Mouse (Mus musculus): ENCODE results near the gene Rap2a. TPM values are rescaled to one million over a fixed set of nuclear protein-coding genes. Genes with fewer than 3 reads are reported as not detected.

The Rap2a gene
- polyA plus RNA-seq, 1 experiment from 2014 or later = 43.2 TPM

DNA sequence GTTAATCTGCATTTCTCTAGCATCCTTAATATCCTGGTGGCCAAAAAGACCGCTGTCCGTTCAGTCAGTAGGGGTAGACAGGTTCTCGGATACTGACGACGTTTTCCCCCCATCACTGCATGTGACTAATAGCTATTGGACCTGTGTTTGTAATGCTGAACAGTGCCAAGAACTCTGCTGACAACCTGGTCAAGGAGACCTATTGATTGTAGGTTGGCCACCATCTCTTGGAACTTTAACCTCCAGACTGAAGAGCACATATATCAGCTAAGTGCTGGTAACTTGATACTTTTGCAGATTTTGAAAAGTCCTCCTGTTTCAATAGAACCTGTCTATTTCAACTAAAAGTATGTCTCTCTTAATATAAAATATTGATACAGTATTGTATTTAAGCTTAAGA lies 22.5 kb downstream of the Rap2a start:
- Histone ChIP-seq H3K27ac (no peak overlapping the region), H3K4me1 (peaks cover 40% of the 10 kb centered on the region), H3K27me3 (no peaks in the 10 kb centered on the region), H3K36me3 (peaks cover 18% of the 10 kb centered on the region; the same call in 1 of the 2 replicates), H3K4me2 (no peak overlapping the region), H3K9ac (no peak overlapping the region), H3K9me3 (no peaks in the 10 kb centered on the region), H3K4me3 (no peak overlapping the region)
- no peak for ATAC-seq (ENCODE audit: borderline replicate concordance, extremely low read depth, low FRiP score, low TSS enrichment)
- 84% methylated on average over 5 of the region's 5 CpGs for WGBS

DNA sequence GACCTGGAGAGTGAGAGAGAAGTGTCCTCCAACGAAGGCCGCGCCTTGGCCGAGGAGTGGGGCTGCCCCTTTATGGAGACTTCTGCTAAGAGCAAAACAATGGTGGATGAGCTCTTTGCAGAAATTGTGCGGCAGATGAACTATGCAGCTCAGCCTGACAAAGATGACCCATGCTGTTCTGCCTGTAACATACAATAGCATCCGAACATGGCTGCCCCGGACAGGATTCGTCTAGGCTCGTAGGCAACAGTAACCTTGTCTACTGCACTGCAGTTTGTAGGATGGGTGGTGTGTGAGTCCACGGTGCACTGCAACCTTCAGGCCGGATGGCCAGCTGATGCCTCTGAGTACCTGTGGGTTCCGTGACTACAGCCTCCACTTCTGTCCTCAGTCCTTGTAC lies 25.4 kb downstream of the Rap2a start:
- no peak overlapping the region for H3K27ac ChIP-seq
- H3K36me3 ChIP-seq = peaks cover 21% of the 10 kb centered on the region; the same call in 1 of the 2 replicates
- H3K4me3 ChIP-seq = no peak overlapping the region

DNA sequence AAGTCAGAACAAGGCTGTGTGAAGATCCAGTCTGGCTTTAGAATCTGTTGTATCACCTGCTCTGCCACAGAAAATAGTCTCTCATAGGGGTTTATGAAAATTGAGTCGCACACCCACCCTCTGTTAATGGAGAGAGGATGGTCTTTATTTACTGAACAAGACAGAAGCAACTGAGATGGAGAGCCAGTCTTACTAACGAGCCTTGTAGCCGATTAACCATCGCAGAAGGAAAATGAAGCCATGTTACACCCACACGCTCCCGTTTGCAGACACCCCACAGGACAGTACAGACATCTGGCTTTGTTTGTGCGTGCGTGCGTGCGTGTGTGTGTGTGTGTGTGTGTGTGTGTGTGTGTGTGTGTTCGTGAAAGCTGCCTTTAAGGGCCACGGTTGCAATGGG lies 26.2 kb downstream of the Rap2a start:
- Histone ChIP-seq H3K36me3 (peaks cover 21% of the 10 kb centered on the region; the same call in 1 of the 2 replicates), H3K27me3 (no peaks in the 10 kb centered on the region), H3K9me3 (no peaks in the 10 kb centered on the region), H3K27ac (peak overlapping the region; percentile 38; the same call in 1 of the 2 replicates), H3K4me2 (no peak overlapping the region; the same call in 1 of the 2 replicates), H3K4me3 (no peak overlapping the region), H3K9ac (no peak overlapping the region), H3K4me1 (peaks cover 30% of the 10 kb centered on the region)
- 88% methylated on average over 12 of the region's 12 CpGs for WGBS
- no peak for ATAC-seq (ENCODE audit: borderline replicate concordance, extremely low read depth, low FRiP score, low TSS enrichment)

More for the DNA sequence above, 25.4 kb downstream of the Rap2a start:
- H3K27me3 ChIP-seq = no peaks in the 10 kb centered on the region
- H3K4me1 ChIP-seq = peaks cover 35% of the 10 kb centered on the region
- WGBS = 94% methylated on average over 12 of the region's 12 CpGs
- no peak overlapping the region for H3K9ac ChIP-seq
- no peaks in the 10 kb centered on the region for H3K9me3 ChIP-seq
- no peak for ATAC-seq (ENCODE audit: borderline replicate concordance, extremely low read depth, low FRiP score, low TSS enrichment)
- H3K4me2 ChIP-seq = no peak overlapping the region

DNA sequence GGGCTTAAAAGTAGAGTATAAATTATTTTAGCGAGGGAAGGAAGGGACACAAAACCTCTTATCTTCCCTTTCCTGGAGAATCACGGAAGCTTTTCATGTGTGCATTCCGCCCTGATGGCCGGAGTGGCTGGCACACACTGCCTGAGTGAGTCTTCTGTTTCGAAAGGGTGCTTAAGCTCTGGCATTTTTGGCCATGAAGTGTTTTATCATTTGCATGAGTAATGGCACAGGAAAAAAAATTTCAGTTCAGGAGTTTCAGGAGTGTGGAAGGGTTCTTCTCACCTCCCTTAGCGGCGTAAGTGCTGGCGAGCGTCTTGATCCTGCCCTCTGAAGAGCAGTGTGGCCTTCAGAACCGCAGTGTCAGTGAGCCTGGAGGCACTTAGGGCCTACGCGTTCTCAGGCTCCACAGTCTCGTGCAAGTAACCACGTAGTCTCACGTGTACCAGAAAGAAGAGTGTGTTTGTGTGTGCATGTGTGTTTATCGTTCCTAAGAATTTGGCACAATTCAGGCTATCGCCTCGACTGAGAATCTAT lies 26.8 kb downstream of the Rap2a start:
- Histone ChIP-seq H3K4me3 (no peak overlapping the region), H3K36me3 (peaks cover 21% of the 10 kb centered on the region; the same call in 1 of the 2 replicates), H3K4me2 (no peak overlapping the region; the same call in 1 of the 2 replicates), H3K9me3 (no peaks in the 10 kb centered on the region), H3K27ac (peak overlapping the region; percentile 38), H3K9ac (no peak overlapping the region), H3K27me3 (no peaks in the 10 kb centered on the region), H3K4me1 (peaks cover 25% of the 10 kb centered on the region)
- ATAC-seq (ENCODE audit: borderline replicate concordance, extremely low read depth, low FRiP score, low TSS enrichment) = no peak
- 66% methylated on average over 18 of the region's 18 CpGs for WGBS

DNA sequence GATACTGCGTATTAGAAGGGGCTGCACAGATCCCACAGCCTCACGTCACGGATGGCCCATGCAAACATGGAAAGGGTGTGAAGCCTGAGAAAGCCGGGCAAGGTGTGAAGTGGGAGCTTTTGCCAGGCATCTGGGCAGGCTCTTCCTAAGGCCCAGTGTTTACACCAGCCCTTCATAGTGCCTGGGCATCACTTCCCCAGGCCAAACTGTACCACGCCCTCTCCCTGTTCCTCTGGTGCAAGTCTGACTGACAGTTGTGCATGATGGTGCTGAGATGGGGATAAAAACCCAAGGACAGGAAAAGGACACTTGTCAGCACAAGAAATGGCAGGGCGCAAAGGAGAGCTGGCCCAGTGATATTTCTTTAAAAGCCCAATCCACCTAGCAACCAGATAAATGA lies 27.7 kb downstream of the Rap2a start:
- ATAC-seq (ENCODE audit: borderline replicate concordance, extremely low read depth, low FRiP score, low TSS enrichment) = no peak
- H3K27me3 ChIP-seq = no peaks in the 10 kb centered on the region
- H3K9ac ChIP-seq = no peak overlapping the region
- no peak overlapping the region for H3K4me3 ChIP-seq
- 88% methylated on average over 6 of the region's 6 CpGs for WGBS
- H3K36me3 ChIP-seq = peaks cover 21% of the 10 kb centered on the region; the same call in 1 of the 2 replicates
- H3K4me1 ChIP-seq = peaks cover 21% of the 10 kb centered on the region
- no peak overlapping the region for H3K27ac ChIP-seq
- H3K9me3 ChIP-seq = no peaks in the 10 kb centered on the region
- H3K4me2 ChIP-seq = no peak overlapping the region

GRCm38 (mm10) chr14:120507516-120507915 lies 29.3 kb downstream of the Rap2a start:
- H3K4me1 ChIP-seq = peaks cover 21% of the 10 kb centered on the region
- H3K9me3 ChIP-seq = no peaks in the 10 kb centered on the region
- H3K4me2 ChIP-seq = no peak overlapping the region
- H3K27ac ChIP-seq = peak overlapping the region; percentile 61
- no peak overlapping the region for H3K9ac ChIP-seq
- no peaks in the 10 kb centered on the region for H3K27me3 ChIP-seq
- H3K4me3 ChIP-seq = no peak overlapping the region
- WGBS = 37% methylated on average over 12 of the region's 12 CpGs
- peak; percentile 47 for ATAC-seq (ENCODE audit: borderline replicate concordance, extremely low read depth, low FRiP score, low TSS enrichment)
- peaks cover 21% of the 10 kb centered on the region; the same call in 1 of the 2 replicates for H3K36me3 ChIP-seq

GRCm38 (mm10) chr14:120508566-120509365 lies 30.5 kb downstream of the Rap2a start:
- Histone ChIP-seq H3K9ac (no peak overlapping the region), H3K9me3 (no peaks in the 10 kb centered on the region), H3K36me3 (peaks cover 16% of the 10 kb centered on the region; the same call in 1 of the 2 replicates), H3K4me3 (no peak overlapping the region), H3K4me2 (no peak overlapping the region), H3K27ac (peak overlapping the region; percentile 61; the same call in 1 of the 2 replicates), H3K4me1 (peaks cover 28% of the 10 kb centered on the region), H3K27me3 (no peaks in the 10 kb centered on the region)
- WGBS = 73% methylated on average over 16 of the region's 16 CpGs
- no peak for ATAC-seq (ENCODE audit: borderline replicate concordance, extremely low read depth, low FRiP score, low TSS enrichment)

DNA sequence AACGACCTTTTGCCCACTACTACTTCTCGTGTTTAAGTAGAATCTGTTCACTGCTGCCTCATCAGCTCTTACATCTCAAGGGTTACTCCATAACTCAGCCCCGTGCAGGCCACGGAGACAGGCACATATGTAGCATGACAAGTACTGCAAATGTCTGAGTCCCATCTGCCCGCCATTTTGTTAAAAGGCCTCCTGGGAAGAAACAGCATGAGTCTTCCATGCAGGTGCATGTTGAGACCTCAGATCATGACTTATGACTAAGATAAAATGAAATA lies 31.1 kb downstream of the Rap2a start:
- ATAC-seq (ENCODE audit: borderline replicate concordance, extremely low read depth, low FRiP score, low TSS enrichment) = no peak
- no peaks in the 10 kb centered on the region for H3K9me3 ChIP-seq
- H3K4me1 ChIP-seq = peaks cover 32% of the 10 kb centered on the region
- H3K4me3 ChIP-seq = no peak overlapping the region
- H3K27me3 ChIP-seq = no peaks in the 10 kb centered on the region
- H3K36me3 ChIP-seq = peaks cover 12% of the 10 kb centered on the region; the same call in 1 of the 2 replicates
- H3K27ac ChIP-seq = 0 out of 2 replicates have a peak overlapping the region, but pooled peaks have one; percentile 0
- no peak overlapping the region for H3K9ac ChIP-seq
- WGBS = 61% methylated on average over 5 of the region's 5 CpGs
- H3K4me2 ChIP-seq = no peak overlapping the region

DNA sequence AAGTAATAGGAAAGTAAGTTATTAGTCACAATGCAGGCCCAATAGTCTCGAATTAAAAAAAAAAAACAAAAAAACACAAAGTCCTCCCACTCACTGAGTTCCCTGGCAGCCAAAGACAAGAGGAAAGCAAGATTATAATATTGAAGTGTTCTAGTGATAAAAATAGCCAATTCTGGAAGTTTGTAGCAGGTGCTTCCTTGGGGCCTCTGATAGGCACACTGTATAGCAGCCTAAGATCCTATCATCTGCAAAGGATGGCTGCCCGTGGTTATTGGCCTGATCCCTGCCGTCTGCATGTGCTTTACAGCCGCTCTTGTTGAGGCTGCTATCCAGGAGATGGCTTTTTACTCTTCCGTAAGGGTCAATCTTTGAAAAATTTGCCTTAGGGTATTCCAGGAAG lies 33.6 kb downstream of the Rap2a start:
- Histone ChIP-seq H3K9me3 (no peaks in the 10 kb centered on the region), H3K9ac (no peak overlapping the region), H3K4me1 (peaks cover 40% of the 10 kb centered on the region), H3K4me2 (no peak overlapping the region), H3K27ac (no peak overlapping the region), H3K36me3 (no peaks in the 10 kb centered on the region), H3K27me3 (no peaks in the 10 kb centered on the region), H3K4me3 (no peak overlapping the region)
- WGBS = 80% methylated on average over 5 of the region's 5 CpGs
- no peak for ATAC-seq (ENCODE audit: borderline replicate concordance, extremely low read depth, low FRiP score, low TSS enrichment)

DNA sequence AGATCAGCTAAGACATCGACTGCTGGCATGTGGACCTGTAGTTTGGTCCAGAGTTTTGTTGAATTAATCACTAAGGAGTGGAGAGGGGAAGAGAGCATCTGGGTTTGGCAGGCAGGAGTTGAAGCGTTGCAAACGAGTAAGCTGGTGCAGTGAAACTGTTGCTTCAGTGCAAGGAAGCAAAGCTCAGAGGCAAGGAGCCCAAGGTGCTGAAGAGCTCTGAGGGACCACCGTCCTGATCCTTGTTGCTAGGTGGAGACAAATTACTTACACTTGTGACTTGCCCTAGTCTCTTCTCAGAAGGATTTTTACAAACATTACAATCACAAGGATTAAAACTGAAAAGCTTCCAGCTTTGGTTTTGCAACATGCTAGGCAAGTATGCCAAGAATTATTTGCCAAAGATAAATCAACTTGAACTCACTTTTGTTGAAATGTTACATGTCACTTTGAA lies 36.6 kb downstream of the Rap2a start:
- Histone ChIP-seq H3K4me1 (peaks cover 25% of the 10 kb centered on the region), H3K4me3 (no peak overlapping the region), H3K27ac (peak overlapping the region; percentile 80), H3K27me3 (no peaks in the 10 kb centered on the region), H3K9ac (no peak overlapping the region), H3K4me2 (no peak overlapping the region), H3K36me3 (no peaks in the 10 kb centered on the region), H3K9me3 (no peaks in the 10 kb centered on the region)
- ATAC-seq (ENCODE audit: borderline replicate concordance, extremely low read depth, low FRiP score, low TSS enrichment) = peak; percentile 32; the same call in 1 of the 2 replicates
- WGBS = 11% methylated on average over 4 of the region's 4 CpGs

DNA sequence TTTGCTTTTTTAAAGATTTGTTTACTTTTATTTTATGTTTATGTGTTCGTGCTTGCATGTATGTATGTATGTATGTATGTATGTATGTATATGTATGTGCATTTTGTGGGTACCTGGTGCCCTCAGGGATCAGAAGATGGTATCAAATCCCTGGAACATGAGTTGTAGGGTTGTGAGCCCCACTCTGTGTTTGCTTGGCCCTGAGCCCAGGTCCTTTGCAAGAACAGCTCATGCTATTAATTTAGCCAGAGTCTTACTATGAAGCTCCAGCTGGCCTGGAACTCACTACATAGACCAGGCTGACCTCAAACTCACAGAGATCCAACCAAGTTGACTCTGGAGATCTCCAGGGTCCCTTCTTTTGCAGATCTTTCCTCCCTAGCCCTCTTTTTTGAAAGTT lies 37.1 kb downstream of the Rap2a start:
- ATAC-seq (ENCODE audit: borderline replicate concordance, extremely low read depth, low FRiP score, low TSS enrichment) = peak; percentile 80; the same call in 1 of the 2 replicates
- 46% methylated on average over 1 of the region's 1 CpGs for WGBS
- H3K4me3 ChIP-seq = no peak overlapping the region
- H3K27ac ChIP-seq = peak overlapping the region; percentile 80
- H3K9me3 ChIP-seq = no peaks in the 10 kb centered on the region
- H3K9ac ChIP-seq = no peak overlapping the region
- H3K27me3 ChIP-seq = no peaks in the 10 kb centered on the region
- H3K4me1 ChIP-seq = peaks cover 25% of the 10 kb centered on the region
- H3K4me2 ChIP-seq = no peak overlapping the region
- H3K36me3 ChIP-seq = no peaks in the 10 kb centered on the region

DNA sequence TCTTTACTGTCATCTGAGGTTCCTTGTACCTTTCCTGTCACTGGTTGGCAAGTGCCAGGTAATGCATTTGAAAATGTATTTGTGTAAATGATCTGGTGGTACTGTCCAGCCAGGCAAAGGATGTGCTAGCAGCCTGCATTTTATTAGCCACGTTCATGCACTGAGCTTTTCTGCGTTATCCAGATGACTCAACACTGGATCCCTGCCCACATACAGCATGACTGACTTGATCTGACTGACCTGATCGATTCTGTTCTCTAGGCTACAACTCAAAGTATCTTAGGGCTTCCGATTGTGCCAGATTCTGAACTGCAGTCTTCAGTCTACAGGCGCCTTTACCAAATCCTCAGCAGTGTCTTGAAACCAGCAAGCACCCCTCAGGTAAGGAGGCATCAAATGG lies 40.5 kb downstream of the Rap2a start:
- Histone ChIP-seq H3K4me2 (no peak overlapping the region), H3K27ac (no peak overlapping the region), H3K4me1 (peaks cover 25% of the 10 kb centered on the region), H3K9me3 (no peaks in the 10 kb centered on the region), H3K27me3 (no peaks in the 10 kb centered on the region), H3K36me3 (no peaks in the 10 kb centered on the region), H3K4me3 (no peak overlapping the region), H3K9ac (no peak overlapping the region)
- 81% methylated on average over 5 of the region's 5 CpGs for whole genome bisulfite sequencing
- no peak for ATAC-seq (ENCODE audit: borderline replicate concordance, extremely low read depth, low FRiP score, low TSS enrichment)

All from lung, embryonic 15.5 days (tissue).